Mouse (Mus musculus): ENCODE results near the gene Fam169b. TPM values are rescaled to one million over a fixed set of nuclear protein-coding genes. Genes with fewer than 3 reads are reported as not detected.

Fam169b gene
- polyA plus RNA-seq, 1 experiment from 2014 or later, result 2.4 TPM

DNA sequence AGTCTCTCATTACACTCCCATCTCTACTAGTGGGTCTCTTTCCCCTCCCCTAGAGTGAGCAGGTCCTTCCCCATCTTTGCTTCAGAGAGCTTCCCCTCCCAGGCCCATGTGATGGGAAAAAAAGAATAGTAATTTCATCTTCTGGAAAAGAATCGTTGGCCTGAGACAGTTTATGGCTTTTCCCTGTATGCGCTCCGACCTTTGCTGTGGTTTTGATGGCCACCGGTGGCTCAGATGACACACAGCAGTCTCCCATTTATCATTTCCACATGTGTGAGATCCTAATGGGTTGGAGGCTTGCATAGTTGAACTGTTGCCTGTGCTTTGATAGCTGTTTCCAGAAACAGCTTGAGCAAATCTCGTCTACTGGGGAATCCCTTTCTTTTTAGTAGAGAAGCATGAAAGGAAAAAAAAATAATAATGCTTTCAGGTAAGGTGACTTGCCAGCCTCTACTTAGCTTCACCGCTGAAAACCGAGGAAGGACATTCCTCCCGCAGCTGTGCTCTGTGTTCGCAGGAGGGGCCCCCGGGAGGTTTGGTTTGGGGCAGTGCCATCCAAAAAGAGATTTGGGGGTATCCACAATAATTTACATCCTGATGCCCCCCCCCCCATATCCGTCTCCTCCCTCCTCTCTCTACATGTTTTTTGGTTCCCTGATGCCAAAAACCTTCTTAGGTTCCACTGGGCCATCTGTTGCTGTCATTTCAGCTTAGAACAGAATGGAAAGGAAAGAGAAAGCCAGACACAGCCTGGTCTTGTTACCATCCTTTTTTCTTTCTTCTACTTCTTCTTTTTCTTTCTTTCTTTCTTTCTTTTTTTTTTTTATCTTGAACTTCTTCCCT is 3.6 kb downstream of the Fam169b start:
- H3K4me2 ChIP-seq (ENCODE audit: low read depth, low read length), result peak overlapping the region; percentile 10; the same call in 1 of the 2 replicates
- no peaks in the 10 kb centered on the region for H3K36me3 ChIP-seq (ENCODE audit: control insufficient read depth, insufficient read depth, low read length)
- H3K27me3 ChIP-seq (replicated peaks; ENCODE audit: control insufficient read depth, insufficient read depth, low read length), result no peaks in the 10 kb centered on the region; the same call in 1 of the 2 replicates
- peak; percentile 87 for DNase-seq (ENCODE audit: low spot score)
- no peaks in the 10 kb centered on the region for H3K9me3 ChIP-seq (ENCODE audit: control insufficient read depth, low read length)
- no peak overlapping the region for H3K4me3 ChIP-seq (ENCODE audit: low read depth, low read length)
- WGBS, result 7% methylated on average over 11 of the region's 11 CpGs
- ATAC-seq (ENCODE audit: low read depth), result peak; percentile 58; the same call in 1 of the 2 replicates
- no peak overlapping the region for H3K9ac ChIP-seq (ENCODE audit: low read depth, low read length)
- peaks cover 31% of the 10 kb centered on the region for H3K4me1 ChIP-seq (ENCODE audit: control insufficient read depth, insufficient read depth, low read length)
- peak overlapping the region; percentile 74 for H3K27ac ChIP-seq (replicated peaks; ENCODE audit: low read depth, low read length)

GRCm38 (mm10) chr7:68277897-68278270 is 4.2 kb downstream of the Fam169b start:
- ATAC-seq (ENCODE audit: low read depth) (no peak), DNase-seq (ENCODE audit: low spot score) (no peak)
- WGBS, result 59% methylated on average over 4 of the region's 4 CpGs
- Histone ChIP-seq H3K4me2 (ENCODE audit: low read depth, low read length) (no peak overlapping the region), H3K27me3 (replicated peaks; ENCODE audit: control insufficient read depth, insufficient read depth, low read length) (no peaks in the 10 kb centered on the region; the same call in 1 of the 2 replicates), H3K9me3 (ENCODE audit: control insufficient read depth, low read length) (no peaks in the 10 kb centered on the region), H3K4me1 (ENCODE audit: control insufficient read depth, insufficient read depth, low read length) (peaks cover 34% of the 10 kb centered on the region), H3K9ac (ENCODE audit: low read depth, low read length) (no peak overlapping the region), H3K27ac (replicated peaks; ENCODE audit: low read depth, low read length) (peak overlapping the region; percentile 24), H3K36me3 (ENCODE audit: control insufficient read depth, insufficient read depth, low read length) (no peaks in the 10 kb centered on the region), H3K4me3 (ENCODE audit: low read depth, low read length) (no peak overlapping the region)

DNA sequence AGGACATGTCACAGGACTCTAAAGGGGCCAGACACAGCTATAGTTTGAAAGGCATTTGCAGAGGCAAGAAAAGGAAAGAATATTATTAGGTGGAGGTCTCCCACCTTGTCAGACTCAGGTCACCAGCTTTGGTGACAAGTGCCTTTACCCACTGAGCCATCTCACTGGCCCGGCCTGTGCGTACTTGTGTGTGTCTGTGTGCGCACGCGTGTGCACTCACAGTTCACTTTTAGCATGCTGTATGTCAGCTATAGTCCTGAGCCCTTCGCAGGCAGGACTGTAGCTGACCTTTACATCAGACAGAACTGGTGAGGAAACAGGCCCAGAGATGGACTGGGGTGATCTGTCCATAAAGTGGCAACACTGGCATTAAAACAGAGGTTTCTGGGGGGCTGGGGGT is 4.7 kb downstream of the Fam169b start:
- Histone ChIP-seq H3K27ac (replicated peaks; ENCODE audit: low read depth, low read length) (peak overlapping the region; percentile 24), H3K4me3 (ENCODE audit: low read depth, low read length) (no peak overlapping the region), H3K9me3 (ENCODE audit: control insufficient read depth, low read length) (no peaks in the 10 kb centered on the region), H3K27me3 (replicated peaks; ENCODE audit: control insufficient read depth, insufficient read depth, low read length) (no peaks in the 10 kb centered on the region; the same call in 1 of the 2 replicates), H3K9ac (ENCODE audit: low read depth, low read length) (no peak overlapping the region), H3K36me3 (ENCODE audit: control insufficient read depth, insufficient read depth, low read length) (no peaks in the 10 kb centered on the region), H3K4me1 (ENCODE audit: control insufficient read depth, insufficient read depth, low read length) (peaks cover 36% of the 10 kb centered on the region), H3K4me2 (ENCODE audit: low read depth, low read length) (no peak overlapping the region)
- no peak for DNase-seq (ENCODE audit: low spot score)
- no peak for ATAC-seq (ENCODE audit: low read depth)
- 97% methylated on average over 6 of the region's 6 CpGs for WGBS

GRCm38 (mm10) chr7:68278908-68279307 is 5.3 kb downstream of the Fam169b start:
- no peak overlapping the region for H3K4me2 ChIP-seq (ENCODE audit: low read depth, low read length)
- no peak overlapping the region for H3K4me3 ChIP-seq (ENCODE audit: low read depth, low read length)
- 0 out of 2 replicates have a peak overlapping the region, but pooled peaks have one; percentile 15 for H3K27ac ChIP-seq (replicated peaks; ENCODE audit: low read depth, low read length)
- H3K9ac ChIP-seq (ENCODE audit: low read depth, low read length), result no peak overlapping the region
- 59% methylated on average over 6 of the region's 6 CpGs for WGBS
- H3K9me3 ChIP-seq (ENCODE audit: control insufficient read depth, low read length), result no peaks in the 10 kb centered on the region
- no peaks in the 10 kb centered on the region for H3K36me3 ChIP-seq (ENCODE audit: control insufficient read depth, insufficient read depth, low read length)
- H3K4me1 ChIP-seq (ENCODE audit: control insufficient read depth, insufficient read depth, low read length), result peaks cover 36% of the 10 kb centered on the region
- DNase-seq (ENCODE audit: low spot score), result no peak
- ATAC-seq (ENCODE audit: low read depth), result no peak
- H3K27me3 ChIP-seq (replicated peaks; ENCODE audit: control insufficient read depth, insufficient read depth, low read length), result no peaks in the 10 kb centered on the region; the same call in 1 of the 2 replicates

DNA sequence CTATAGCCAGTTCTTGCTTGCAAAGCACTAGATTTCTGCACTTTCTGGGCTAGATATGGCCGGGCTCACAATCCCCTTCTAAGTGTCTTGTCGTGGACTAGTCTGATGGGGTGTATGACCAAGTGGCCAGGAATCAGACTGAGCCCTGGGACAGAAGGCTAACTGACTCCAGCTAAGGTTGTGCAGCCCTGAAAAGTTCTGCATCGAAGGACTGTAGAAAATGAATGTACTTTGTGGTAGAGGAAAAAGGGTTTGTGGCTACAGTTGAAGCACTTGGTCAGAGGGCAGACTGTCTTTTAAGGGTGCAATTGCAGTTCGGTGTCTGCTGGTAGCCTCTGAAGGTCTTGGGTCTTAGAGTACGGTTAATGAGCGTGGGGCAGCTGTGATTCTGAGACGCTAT is 5.8 kb downstream of the Fam169b start:
- Histone ChIP-seq H3K27ac (replicated peaks; ENCODE audit: low read depth, low read length) (no peak overlapping the region), H3K36me3 (ENCODE audit: control insufficient read depth, insufficient read depth, low read length) (no peaks in the 10 kb centered on the region), H3K9ac (ENCODE audit: low read depth, low read length) (no peak overlapping the region), H3K4me1 (ENCODE audit: control insufficient read depth, insufficient read depth, low read length) (peaks cover 36% of the 10 kb centered on the region), H3K27me3 (replicated peaks; ENCODE audit: control insufficient read depth, insufficient read depth, low read length) (no peaks in the 10 kb centered on the region; the same call in 1 of the 2 replicates), H3K4me3 (ENCODE audit: low read depth, low read length) (no peak overlapping the region), H3K4me2 (ENCODE audit: low read depth, low read length) (no peak overlapping the region), H3K9me3 (ENCODE audit: control insufficient read depth, low read length) (no peaks in the 10 kb centered on the region)
- no peak for DNase-seq (ENCODE audit: low spot score)
- 83% methylated on average over 7 of the region's 7 CpGs for WGBS
- no peak for ATAC-seq (ENCODE audit: low read depth)

- H3K4me1 ChIP-seq (ENCODE audit: control insufficient read depth, insufficient read depth, low read length), result peaks cover 35% of the 10 kb centered on the region
- no peaks in the 10 kb centered on the region; the same call in 1 of the 2 replicates for H3K27me3 ChIP-seq (replicated peaks; ENCODE audit: control insufficient read depth, insufficient read depth, low read length)
- H3K9ac ChIP-seq (ENCODE audit: low read depth, low read length), result no peak overlapping the region
- no peak for ATAC-seq (ENCODE audit: low read depth)
- H3K4me2 ChIP-seq (ENCODE audit: low read depth, low read length), result no peak overlapping the region
- no peaks in the 10 kb centered on the region for H3K36me3 ChIP-seq (ENCODE audit: control insufficient read depth, insufficient read depth, low read length)
- WGBS, result 88% methylated on average over 19 of the region's 19 CpGs
- H3K4me3 ChIP-seq (ENCODE audit: low read depth, low read length), result no peak overlapping the region
- no peaks in the 10 kb centered on the region for H3K9me3 ChIP-seq (ENCODE audit: control insufficient read depth, low read length)
- H3K27ac ChIP-seq (replicated peaks; ENCODE audit: low read depth, low read length), result no peak overlapping the region
- no peak for DNase-seq (ENCODE audit: low spot score)
Measured at GRCm38 (mm10) chr7:68280352-68280869, 6.8 kb downstream of the Fam169b start.

DNA sequence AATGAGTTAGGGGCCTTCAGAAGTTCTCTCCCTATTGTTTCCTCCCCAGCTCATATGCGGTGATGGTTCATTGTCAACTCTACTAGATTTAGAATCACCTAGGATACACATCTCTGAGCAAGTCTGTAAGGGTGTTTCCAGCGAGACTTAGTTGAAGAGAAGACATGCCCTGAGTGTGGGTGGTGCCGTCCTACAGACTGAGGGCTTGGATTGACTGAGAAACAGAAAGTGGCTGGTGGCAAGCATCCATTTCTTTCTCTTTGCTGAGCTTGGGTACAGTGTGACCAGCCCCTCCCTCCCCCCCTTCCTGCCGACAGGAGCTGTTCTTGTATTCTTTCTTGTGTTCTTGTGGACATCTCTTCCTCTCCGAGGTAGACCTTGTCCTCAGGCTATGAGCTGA is 7.7 kb downstream of the Fam169b start:
- H3K4me1 ChIP-seq (ENCODE audit: control insufficient read depth, insufficient read depth, low read length), result peaks cover 32% of the 10 kb centered on the region
- 59% methylated on average over 5 of the region's 5 CpGs for WGBS
- H3K9ac ChIP-seq (ENCODE audit: low read depth, low read length), result no peak overlapping the region
- H3K36me3 ChIP-seq (ENCODE audit: control insufficient read depth, insufficient read depth, low read length), result no peaks in the 10 kb centered on the region
- DNase-seq (ENCODE audit: low spot score) (no peak), ATAC-seq (ENCODE audit: low read depth) (no peak)
- H3K4me2 ChIP-seq (ENCODE audit: low read depth, low read length), result no peak overlapping the region
- no peaks in the 10 kb centered on the region for H3K9me3 ChIP-seq (ENCODE audit: control insufficient read depth, low read length)
- no peaks in the 10 kb centered on the region for H3K27me3 ChIP-seq (replicated peaks; ENCODE audit: control insufficient read depth, insufficient read depth, low read length)
- no peak overlapping the region for H3K27ac ChIP-seq (replicated peaks; ENCODE audit: low read depth, low read length)
- H3K4me3 ChIP-seq (ENCODE audit: low read depth, low read length), result no peak overlapping the region

DNA sequence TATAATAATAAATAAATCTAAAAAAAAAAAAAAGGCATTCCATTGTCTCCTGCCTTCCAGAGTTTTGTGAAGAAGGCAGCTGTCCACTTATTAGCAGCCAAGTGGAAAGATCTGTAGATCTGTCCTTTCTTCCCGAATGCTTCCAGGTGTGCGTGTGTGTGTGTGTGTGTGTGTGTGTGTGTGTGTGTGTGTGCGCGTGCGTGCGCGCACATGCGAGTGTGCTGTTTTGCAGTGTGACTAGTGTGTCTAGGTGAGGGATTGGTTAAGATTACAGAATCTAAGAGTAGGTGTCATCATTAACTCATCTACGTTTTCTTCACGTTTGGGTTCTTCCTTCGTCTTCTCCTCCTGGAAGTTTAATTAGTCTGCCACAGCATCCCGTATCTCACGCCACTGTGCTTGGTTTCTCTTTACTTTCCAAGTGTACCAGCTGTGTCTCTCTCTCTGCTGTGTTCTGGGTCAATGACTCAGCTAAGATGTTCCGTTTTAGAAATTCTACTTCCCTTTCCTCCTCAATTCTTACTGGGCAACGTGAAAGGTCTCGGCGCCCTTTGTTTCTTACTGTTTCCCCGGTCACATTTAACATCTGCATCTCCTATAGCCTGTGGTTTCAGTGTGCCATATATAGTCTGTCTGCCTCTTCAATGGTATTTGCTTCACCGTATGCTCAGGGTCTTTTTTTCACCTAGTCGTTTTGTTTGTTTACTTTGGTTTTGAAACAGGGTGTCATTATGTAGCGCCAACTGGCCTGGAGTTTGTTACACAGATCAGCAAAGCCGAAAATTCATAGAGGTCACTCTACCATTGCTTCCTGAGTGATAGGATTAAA is 8.9 kb downstream of the Fam169b start:
- H3K4me2 ChIP-seq (ENCODE audit: low read depth, low read length), result no peak overlapping the region
- DNase-seq (ENCODE audit: low spot score) (no peak), ATAC-seq (ENCODE audit: low read depth) (no peak)
- H3K27ac ChIP-seq (replicated peaks; ENCODE audit: low read depth, low read length), result no peak overlapping the region
- WGBS, result 74% methylated on average over 22 of the region's 22 CpGs
- H3K4me1 ChIP-seq (ENCODE audit: control insufficient read depth, insufficient read depth, low read length), result peaks cover 22% of the 10 kb centered on the region
- no peaks in the 10 kb centered on the region for H3K9me3 ChIP-seq (ENCODE audit: control insufficient read depth, low read length)
- H3K27me3 ChIP-seq (replicated peaks; ENCODE audit: control insufficient read depth, insufficient read depth, low read length), result no peaks in the 10 kb centered on the region
- no peaks in the 10 kb centered on the region for H3K36me3 ChIP-seq (ENCODE audit: control insufficient read depth, insufficient read depth, low read length)
- no peak overlapping the region for H3K4me3 ChIP-seq (ENCODE audit: low read depth, low read length)
- H3K9ac ChIP-seq (ENCODE audit: low read depth, low read length), result no peak overlapping the region

Measured in embryonic facial prominence, embryonic 14.5 days (tissue).